Comparison of ENCODE assay signal across 7 mouse cellular contexts in the genomic region with DNA sequence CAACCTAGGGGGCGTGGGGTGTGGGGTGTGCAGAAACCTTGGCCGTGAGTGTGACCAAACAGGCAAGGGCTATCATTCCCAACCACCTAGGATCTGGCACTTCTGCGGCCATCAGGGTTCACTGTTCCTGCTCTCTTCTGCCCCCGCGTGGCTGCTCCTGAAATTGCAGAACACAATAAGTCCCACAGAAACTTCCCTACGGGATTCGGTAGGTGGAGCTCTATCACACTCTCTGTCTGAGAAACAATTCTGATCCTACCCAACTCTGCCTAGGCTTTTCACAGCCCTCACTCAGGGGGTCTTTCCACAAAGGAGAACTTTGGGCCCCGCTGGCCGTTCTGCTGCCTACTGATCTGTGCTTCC. TPM values are rescaled to one million over a fixed set of nuclear protein-coding genes. Genes with fewer than 3 reads are reported as not detected.
DNase-seq lines count a peak whose midpoint lies in the region; ATAC-seq and TF ChIP-seq lines count a peak whose summit lies in the region.

No protein-coding gene starts in this region.

- H3K9me3 ChIP-seq in forebrain, embryonic 14.5 days (replicated peaks; ENCODE audit: control insufficient read depth, low read length) = no peaks in the 10 kb centered on the region

- peak; percentile 74 for ATAC-seq in cerebellum, adult (ENCODE audit: insufficient number of reproducible peaks, low FRiP score, low TSS enrichment)
- ATAC-seq in forebrain, embryonic 14.5 days = peak; percentile 44; the same call in 1 of the 2 replicates

- H3K9ac ChIP-seq in forebrain, embryonic 14.5 days (ENCODE audit: low read length) = no peak overlapping the region

- WGBS in forebrain, embryonic 14.5 days = 4% methylated on average over 9 of the region's 9 CpGs
- WGBS in small intestine, adult 2 months = 8% methylated on average over 9 of the region's 9 CpGs

- H3K4me1 ChIP-seq in forebrain, embryonic 14.5 days (ENCODE audit: control insufficient read depth, insufficient read depth, low read length) = no peaks in the 10 kb centered on the region
- no peaks in the 10 kb centered on the region for H3K4me1 ChIP-seq in small intestine, adult 2 months (ENCODE audit: control insufficient read depth, insufficient read depth, insufficient read length, low read length)

- H3K27me3 ChIP-seq in forebrain, embryonic 14.5 days (replicated peaks; ENCODE audit: control insufficient read depth, insufficient read depth, low read length) = no peaks in the 10 kb centered on the region
- H3K27me3 ChIP-seq in small intestine, adult 2 months (ENCODE audit: control insufficient read depth, insufficient read depth, low read length) = no peaks in the 10 kb centered on the region; the same call in 1 of the 2 replicates

- peak; percentile 98; the same call in 1 of the 2 replicates for TF ChIP-seq CTCF in small intestine, adult 2 months (IDR thresholded peaks at IDR 0.05; ENCODE audit: extremely low read depth, insufficient read length, insufficient replicate concordance, low read depth, low read length)

- H3K27ac ChIP-seq in forebrain, embryonic 14.5 days (ENCODE audit: low read depth, low read length) = no peak overlapping the region
- H3K27ac ChIP-seq in small intestine, adult 2 months (ENCODE audit: insufficient read depth, low read depth, low read length) = no peak overlapping the region

- no peak for TF ChIP-seq POLR2A in small intestine, adult 2 months (IDR thresholded peaks at IDR 0.05; ENCODE audit: low read depth, low read length)

- no peaks in the 10 kb centered on the region for H3K36me3 ChIP-seq in forebrain, embryonic 14.5 days (ENCODE audit: control insufficient read depth, insufficient read depth, low read length)
- no peaks in the 10 kb centered on the region; the same call in 1 of the 2 replicates for H3K36me3 ChIP-seq in small intestine, adult 2 months (ENCODE audit: control insufficient read depth, insufficient read depth, low read length)

- H3K4me3 ChIP-seq in forebrain, embryonic 14.5 days (ENCODE audit: low read depth, low read length) = no peak overlapping the region
- no peak overlapping the region for H3K4me3 ChIP-seq in small intestine, adult 2 months (ENCODE audit: low read depth, low read length)

- no peak overlapping the region for H3K4me2 ChIP-seq in forebrain, embryonic 14.5 days (ENCODE audit: low read length)

- DNase-seq in R1 (ENCODE audit: low read depth, low spot score) = peak; percentile 92
- DNase-seq in forebrain, embryonic 14.5 days (ENCODE audit: low spot score) = peak; percentile 82
- peak; percentile 93 to 96 for DNase-seq in heart, postnatal 36 days
- peak; percentile 85 to 91 for DNase-seq in layer of hippocampus, postnatal 14 days (ENCODE audit: low spot score in 2 of 2)
- peak; percentile 94 for DNase-seq in lung, postnatal 36 days

- intact Hi-C loops in heart, postnatal 36 days (cut with DNase I) = loop anchor here (1.0 to 5.0 kb wide), 3 partner anchors 49 to 222 kb away; no protein-coding TSS in a partner anchor

RNA-seq across cellular contexts. Expression of gene Susd2, which starts 8.1 kb away (rescaled TPM):
- 1.3 TPM in 2 replicates for polyA plus RNA-seq in forebrain, embryonic 14.5 days (2014; fragmentation: Nextera tagmentation; extraction: Ambion mirVana)
- 1 to 10 TPM; 1.4 to 1.8 TPM for total RNA-seq in heart, postnatal 36 days (2021)
- 1 to 10 TPM; 2.1 to 2.4 TPM for total RNA-seq in layer of hippocampus, postnatal 14 days (2021)
- 19.1 and 261 TPM in 2 replicates for polyA plus RNA-seq in small intestine, adult 2 months (2012; rRNA removed)

RNA-seq across cellular contexts. Expression of gene Ggt5, which starts 46.5 kb away (rescaled TPM):
- 1.8 and 2.1 TPM in 2 replicates for polyA plus RNA-seq in forebrain, embryonic 14.5 days (2014; fragmentation: Nextera tagmentation; extraction: Ambion mirVana)
- total RNA-seq in heart, postnatal 36 days (2021) = 1 to 10 TPM; 5.4 to 9.0 TPM
- total RNA-seq in layer of hippocampus, postnatal 14 days (2021) = 1 to 10 TPM; 2.9 to 4.0 TPM
- 17.9 and 27.0 TPM in 2 replicates for polyA plus RNA-seq in small intestine, adult 2 months (2012; rRNA removed)
